Mouse (Mus musculus) left cerebral cortex, postnatal 10 days (tissue): ENCODE results near the gene Idh1. TPM values are rescaled to one million over a fixed set of nuclear protein-coding genes. Genes with fewer than 3 reads are reported as not detected.
"Not testable (repeated sequence)": the region's sequence is repeated elsewhere in the genome, so short reads cannot be mapped to it uniquely, and the experiment has no call there.

Source experiments
- DNase-seq, 2 experiments: peaks; one replicate each; pipeline ENCODE4 v3.0.0; 2021 to 2022; ENCODE audit warnings: low spot score in 2 of 2, mixed read lengths in 1 of 2; ENCODE audit errors: extremely low spot score in 1 of 2
- intact Hi-C: fragments of 180-260 bp; cut with DNase I; formaldehyde crosslinking; loops from one replicate; pipeline ENCODE4 v1.15.1; 2025
- total RNA-seq, 2 experiments: library from RNA; stranded (reverse); gene quantifications; 2 replicates each; pipeline ENCODE4 v1.2.3; 2021

Idh1 gene
- total RNA-seq = 100 to 1,000 TPM; 119 to 143 TPM

GRCm38 (mm10) chr1:65186287-65187073 lies at the start of gene Idh1, which contains the start of gene Pikfyve:
Gene Idh1 (minus strand): TSS chr1:65186500.
Gene Pikfyve (plus strand): TSS chr1:65186683.
- peak; percentile 96 for DNase-seq
- intact Hi-C loops = no loop called here

- DNase-seq = no peak
- intact Hi-C loops = no loop called here
Observed at GRCm38 (mm10) chr1:65230566-65230965, 44.3 kb upstream of the Idh1 start.

GRCm38 (mm10) chr1:65229768-65230167 lies 43.5 kb upstream of the Idh1 start:
- DNase-seq, intact Hi-C loops: not testable (repeated sequence)

- intact Hi-C loops = no loop called here
- no peak for DNase-seq
Observed at GRCm38 (mm10) chr1:65227681-65228080, 41.4 kb upstream of the Idh1 start.

- intact Hi-C loops = no loop called here
- DNase-seq = no peak
Observed at GRCm38 (mm10) chr1:65223654-65224053, 37.4 kb upstream of the Idh1 start.

GRCm38 (mm10) chr1:65217972-65218371 lies 31.7 kb upstream of the Idh1 start:
- DNase-seq = no peak
- intact Hi-C loops = no loop called here

GRCm38 (mm10) chr1:65217567-65217966 lies 31.3 kb upstream of the Idh1 start:
- no peak for DNase-seq
- intact Hi-C loops = no loop called here

GRCm38 (mm10) chr1:65213214-65213613 lies 26.9 kb upstream of the Idh1 start:
- no peak for DNase-seq

GRCm38 (mm10) chr1:65204299-65204698 lies 18.0 kb upstream of the Idh1 start:
- intact Hi-C loops = no loop called here

More at GRCm38 (mm10) chr1:65213214-65213613, 26.9 kb upstream of the Idh1 start:
- intact Hi-C loops = no loop called here

GRCm38 (mm10) chr1:65198861-65199260 lies 12.6 kb upstream of the Idh1 start:
- intact Hi-C loops = no loop called here
- DNase-seq = no peak

More at GRCm38 (mm10) chr1:65204299-65204698, 18.0 kb upstream of the Idh1 start:
- DNase-seq = no peak

GRCm38 (mm10) chr1:65198425-65198824 lies 12.1 kb upstream of the Idh1 start:
- DNase-seq = no peak
- intact Hi-C loops = no loop called here

GRCm38 (mm10) chr1:65193226-65193625 lies 6.9 kb upstream of the Idh1 start:
- intact Hi-C loops = no loop called here
- no peak for DNase-seq

- intact Hi-C loops = no loop called here
- DNase-seq = no peak
Observed at GRCm38 (mm10) chr1:65190172-65190571, 3.9 kb upstream of the Idh1 start.

GRCm38 (mm10) chr1:65187074-65187430 lies 752 bp upstream of the Idh1 start:
- intact Hi-C loops = no loop called here
- no peak for DNase-seq

- intact Hi-C loops = no loop called here
- no peak for DNase-seq
Observed at GRCm38 (mm10) chr1:65185524-65186205, 635 bp downstream of the Idh1 start.

GRCm38 (mm10) chr1:65185011-65185410 lies 1.3 kb downstream of the Idh1 start:
- intact Hi-C loops = no loop called here
- DNase-seq = no peak

GRCm38 (mm10) chr1:65183994-65184393 lies 2.3 kb downstream of the Idh1 start:
- intact Hi-C loops = loop anchor here (5.0 kb wide), 1 partner anchor 913 kb away; no protein-coding TSS in a partner anchor
- DNase-seq = no peak

GRCm38 (mm10) chr1:65181459-65181858 lies 4.8 kb downstream of the Idh1 start:
- intact Hi-C loops = loop anchor here (5.0 kb wide), 1 partner anchor 916 kb away; no protein-coding TSS in a partner anchor
- DNase-seq = no peak

GRCm38 (mm10) chr1:65179634-65180249 lies 6.6 kb downstream of the Idh1 start:
- intact Hi-C loops = loop anchor here (2.0 to 5.0 kb wide), 4 partner anchors 67 to 918 kb away; no protein-coding TSS in a partner anchor
- peak; percentile 54 to 73 for DNase-seq
